Mouse (Mus musculus) CD4-positive helper T cell, adult 2 months (primary cell): Measurements from ENCODE around the gene Fdx1.
A peak's percentile ranks its signal among the peaks of the same experiment; 100 is the strongest.

ENCODE experiments used
- DNase-seq: peaks from one replicate; pipeline ENCODE4 v3.0.0-alpha.2; 2012; ENCODE audit warnings: low read depth, missing footprints, low spot score

The Fdx1 gene

DNA sequence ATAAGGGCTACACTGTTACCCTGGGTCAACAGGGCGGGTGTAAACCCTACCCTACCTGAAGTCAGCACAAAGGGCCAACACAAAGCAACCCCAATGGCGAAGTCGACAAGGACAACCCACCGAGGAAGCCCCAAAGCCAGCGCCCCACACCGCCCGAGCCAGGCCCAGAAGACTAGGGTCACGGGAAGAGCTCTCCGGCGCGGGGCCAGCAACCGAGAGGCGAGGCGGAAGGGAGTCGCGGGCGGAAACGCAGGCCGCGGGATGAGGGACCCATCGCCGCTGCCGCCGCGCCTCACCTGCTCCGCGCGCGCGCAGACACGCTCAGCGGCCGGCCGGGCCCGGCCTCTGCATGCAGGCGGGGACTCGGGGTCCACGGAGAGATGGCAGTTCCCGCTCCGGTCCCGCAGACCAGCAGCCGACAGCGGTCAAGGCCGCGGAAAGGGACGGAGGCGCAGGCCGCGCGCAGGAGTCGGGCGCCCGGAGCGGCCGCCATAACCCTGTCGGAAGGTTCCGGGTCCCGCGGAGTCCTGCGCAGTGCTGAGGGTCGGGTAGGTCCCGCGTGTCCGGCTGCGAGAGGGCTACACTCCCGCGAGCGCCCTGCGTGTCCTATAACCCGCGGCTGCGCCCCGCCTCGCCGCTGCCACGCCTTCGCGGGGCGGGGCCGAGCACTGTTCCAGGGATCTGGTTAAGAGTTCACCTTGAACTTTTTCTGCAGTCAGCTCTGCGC is at the start of gene Fdx1:
TSS of gene Fdx1 (minus strand) at position 582 of the 727 bp plus-strand sequence.
- DNase-seq: peak; percentile 68

DNA sequence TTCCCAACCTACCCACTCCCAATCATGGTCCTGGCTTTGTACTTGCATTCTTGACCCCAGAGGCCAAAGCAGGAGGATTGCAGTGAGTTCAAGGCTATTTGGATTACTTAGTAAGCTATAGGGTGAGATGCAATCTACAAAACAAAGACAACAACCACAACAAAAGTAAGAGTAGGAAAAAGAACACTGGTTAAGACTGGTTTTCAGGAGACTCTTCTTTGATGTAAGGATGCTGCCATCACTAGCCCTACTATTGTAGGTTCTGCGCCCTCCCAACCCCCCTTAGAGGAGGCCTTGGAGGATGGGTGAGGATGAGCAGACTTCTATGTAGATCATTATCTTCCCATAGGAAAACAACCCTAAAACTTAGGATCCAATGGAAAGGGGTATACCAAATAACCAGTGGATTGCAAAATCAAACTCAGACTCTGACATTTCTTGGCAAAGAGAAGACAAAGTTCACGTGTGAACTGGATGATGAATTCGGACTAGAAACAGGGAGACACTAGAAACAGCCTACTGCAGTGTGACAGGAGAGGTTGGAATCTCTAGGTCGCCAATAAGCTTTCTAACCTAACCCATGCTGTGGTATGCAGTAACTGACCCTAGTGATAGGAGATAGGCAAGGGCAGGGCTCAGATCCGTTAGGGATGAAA is 49.6 kb upstream of the Fdx1 start:
- no peak for DNase-seq

DNA sequence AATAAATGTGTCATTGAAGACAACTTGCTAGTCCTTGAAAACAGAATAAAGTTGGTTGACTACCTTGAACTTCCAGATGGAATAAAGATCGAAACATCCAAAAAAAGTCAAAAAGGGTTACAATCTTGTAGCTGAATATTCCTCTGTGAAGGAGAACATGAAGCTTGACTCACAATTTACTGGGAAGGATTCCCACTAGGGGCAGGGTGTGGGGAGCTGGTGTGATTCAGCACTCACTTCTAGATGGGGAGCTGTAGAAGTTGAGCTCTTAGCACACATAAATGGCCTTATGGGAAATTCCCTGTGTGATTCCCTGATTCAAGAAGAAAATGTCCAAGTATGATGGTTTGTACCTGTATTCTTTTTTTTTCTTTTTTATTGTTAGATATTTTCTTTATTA is 49.0 kb upstream of the Fdx1 start:
- no peak for DNase-seq

DNA sequence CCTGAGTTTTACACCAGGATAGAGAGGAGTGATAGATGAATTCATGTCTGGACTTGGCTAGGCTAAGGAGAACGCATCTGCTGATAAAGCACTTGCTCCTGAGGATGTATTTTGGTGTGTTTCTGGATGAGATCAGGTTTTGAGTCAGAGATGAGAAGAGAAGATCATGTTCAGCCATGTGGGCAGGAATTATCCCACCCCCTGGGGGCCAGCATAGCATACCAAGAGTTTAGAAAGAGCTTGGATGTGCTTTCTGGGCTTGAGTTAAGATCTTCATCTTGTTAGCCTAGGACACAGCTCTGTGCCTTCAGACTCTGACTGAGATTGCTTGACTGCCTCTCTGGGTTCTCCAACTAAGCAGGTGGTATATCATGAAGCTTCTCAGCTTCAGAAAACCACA is 45.2 kb upstream of the Fdx1 start:
- no peak for DNase-seq

GRCm38 (mm10) chr9:52007341-52007740 is 44.0 kb upstream of the Fdx1 start:
- no peak for DNase-seq

DNA sequence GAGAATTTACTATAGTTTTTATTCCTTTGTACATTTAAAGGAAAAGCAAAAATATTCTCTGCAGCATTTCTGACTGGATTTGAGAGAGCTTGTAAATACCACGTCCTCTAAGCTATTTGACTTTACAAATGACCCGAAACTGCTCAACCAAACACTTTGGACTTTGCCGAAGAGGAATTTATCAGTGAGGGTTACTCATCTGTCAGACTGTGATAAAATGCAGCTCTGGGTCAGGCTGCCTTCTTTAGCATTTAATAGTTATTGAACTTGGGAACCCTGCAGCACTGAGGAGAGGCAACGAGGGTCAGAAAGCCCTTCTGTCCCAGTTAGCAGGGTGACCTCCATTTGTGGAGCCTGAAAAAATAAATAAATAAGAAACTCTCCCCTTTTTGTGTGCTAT is 40.1 kb upstream of the Fdx1 start:
- DNase-seq: no peak

GRCm38 (mm10) chr9:51995331-51996099 is 32.2 kb upstream of the Fdx1 start:
- no peak for DNase-seq

DNA sequence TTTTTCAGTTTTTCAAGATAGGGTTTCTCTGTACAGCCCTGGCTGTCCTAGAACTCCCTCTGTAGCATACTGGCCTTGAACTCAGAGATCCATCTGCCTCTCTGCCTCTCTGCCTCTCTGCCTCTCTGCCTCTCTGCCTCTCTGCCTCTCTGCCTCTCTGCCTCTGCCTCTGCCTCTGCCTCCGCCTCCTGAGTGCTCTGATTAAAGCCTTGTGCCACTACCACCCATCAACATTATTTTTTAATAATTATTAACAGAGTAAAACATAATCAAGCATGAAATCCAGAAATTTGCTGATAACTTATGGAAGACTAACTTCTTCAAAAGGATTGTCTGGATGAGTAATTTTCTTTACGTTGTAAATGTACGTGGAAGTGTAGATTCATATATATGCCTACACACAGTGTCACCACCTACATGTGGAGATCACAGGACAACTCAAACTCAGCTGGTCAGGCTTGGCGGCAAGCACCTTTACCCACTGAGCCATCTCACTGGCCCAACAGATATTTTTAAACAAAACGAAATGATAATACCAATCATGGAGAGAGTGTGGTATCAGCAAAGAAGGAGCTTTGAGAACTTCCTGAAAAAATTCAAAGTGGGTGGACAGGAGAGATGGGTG is 31.4 kb upstream of the Fdx1 start:
- DNase-seq: no peak

DNA sequence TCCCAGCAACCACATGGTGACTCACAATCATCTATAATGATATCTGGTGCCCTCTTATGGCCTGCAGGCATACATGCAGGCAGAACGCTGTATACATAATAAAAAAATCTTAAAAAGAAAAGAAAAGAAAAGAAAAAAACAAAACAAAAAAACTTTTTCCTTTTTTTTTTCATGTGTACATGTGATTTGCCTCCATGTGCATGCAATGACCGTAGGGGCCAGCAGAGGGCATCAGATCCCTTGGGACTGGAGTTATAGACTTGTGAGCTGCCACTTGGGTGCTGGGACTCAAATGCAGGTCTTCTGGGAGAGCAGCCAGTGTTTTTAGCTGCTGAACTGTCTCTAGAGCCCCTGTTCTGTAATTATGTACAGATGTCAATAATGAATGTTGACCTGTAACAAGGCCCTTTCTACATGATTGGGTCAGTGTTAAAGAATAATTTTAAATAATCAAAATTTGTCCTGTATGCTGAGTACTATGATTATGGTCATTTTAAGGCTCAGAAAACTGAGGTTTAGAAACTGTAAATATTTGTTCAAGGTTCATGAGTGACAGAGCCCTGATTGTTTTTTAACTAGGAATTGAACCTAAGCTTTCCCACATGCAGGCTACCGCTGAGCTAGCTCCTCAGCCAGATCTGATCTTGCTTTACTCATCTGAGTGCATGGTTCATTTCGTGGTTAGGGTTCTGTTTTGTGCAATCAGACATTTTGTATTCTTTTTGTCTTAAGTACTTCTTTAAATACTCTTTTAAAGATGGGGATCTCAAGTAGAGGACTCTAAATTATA is 30.3 kb upstream of the Fdx1 start:
- peak; percentile 38 for DNase-seq

- no peak for DNase-seq
These were observed 28.0 kb upstream of the Fdx1 start for GRCm38 (mm10) chr9:51991241-51991876.

- peak; percentile 42 for DNase-seq
These were observed 27.5 kb upstream of the Fdx1 start for GRCm38 (mm10) chr9:51990828-51991227.

DNA sequence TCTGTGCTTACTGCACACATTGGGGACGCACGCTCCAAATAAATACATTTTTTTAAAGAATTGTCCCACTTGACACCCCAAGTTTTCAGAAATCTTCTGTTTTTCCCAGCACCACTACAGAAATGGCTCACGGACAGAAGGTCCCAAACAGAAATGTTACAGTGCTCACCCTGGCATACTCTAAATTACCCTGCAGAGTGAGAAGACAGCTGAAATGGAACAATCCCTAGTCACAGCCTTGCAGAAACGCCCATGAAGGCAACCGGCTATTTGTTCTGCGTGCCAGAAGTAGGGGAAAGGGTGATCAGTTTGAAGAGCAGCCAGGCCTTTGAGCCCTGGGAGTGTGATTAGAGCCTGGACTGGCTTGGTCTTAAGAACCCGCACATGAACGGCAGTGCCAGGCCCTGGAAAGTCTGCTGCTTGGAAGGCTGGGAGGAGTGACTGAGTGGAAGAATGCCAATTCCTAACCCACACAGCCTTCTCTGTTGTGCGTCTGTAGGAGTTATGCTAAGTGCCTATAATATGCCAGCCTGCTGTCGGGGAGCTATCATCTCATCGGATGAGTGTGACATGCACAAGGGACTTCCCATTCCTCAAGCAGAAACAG is 22.2 kb upstream of the Fdx1 start:
- no peak for DNase-seq

GRCm38 (mm10) chr9:51981131-51981530 is 17.8 kb upstream of the Fdx1 start:
- no peak for DNase-seq

DNA sequence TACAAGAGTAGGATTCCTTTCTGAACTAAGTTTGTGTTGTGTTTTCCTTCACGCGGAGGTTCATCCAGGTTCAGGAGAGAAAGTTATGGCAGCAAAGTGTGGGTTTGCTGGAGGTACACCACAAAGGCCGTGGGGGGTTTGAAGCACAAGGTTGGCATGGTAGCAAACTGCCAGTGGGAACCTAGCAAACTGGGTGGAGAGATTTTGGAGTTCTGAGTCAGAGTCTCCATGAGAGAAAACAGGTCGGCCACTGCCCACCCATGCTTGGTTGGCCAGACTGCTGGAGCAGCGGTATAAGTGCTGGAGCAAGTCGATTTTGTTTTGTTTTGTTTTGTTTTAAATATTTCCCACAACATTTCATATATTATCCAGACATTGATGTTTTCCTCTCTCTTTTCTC is 15.9 kb upstream of the Fdx1 start:
- DNase-seq: no peak

GRCm38 (mm10) chr9:51978545-51979259 is 15.3 kb upstream of the Fdx1 start:
- DNase-seq: peak; percentile 22

- peak; percentile 71 for DNase-seq
These were observed 14.2 kb upstream of the Fdx1 start for GRCm38 (mm10) chr9:51977439-51978000.

- no peak for DNase-seq
These were observed 11.5 kb upstream of the Fdx1 start for GRCm38 (mm10) chr9:51974871-51975270.

DNA sequence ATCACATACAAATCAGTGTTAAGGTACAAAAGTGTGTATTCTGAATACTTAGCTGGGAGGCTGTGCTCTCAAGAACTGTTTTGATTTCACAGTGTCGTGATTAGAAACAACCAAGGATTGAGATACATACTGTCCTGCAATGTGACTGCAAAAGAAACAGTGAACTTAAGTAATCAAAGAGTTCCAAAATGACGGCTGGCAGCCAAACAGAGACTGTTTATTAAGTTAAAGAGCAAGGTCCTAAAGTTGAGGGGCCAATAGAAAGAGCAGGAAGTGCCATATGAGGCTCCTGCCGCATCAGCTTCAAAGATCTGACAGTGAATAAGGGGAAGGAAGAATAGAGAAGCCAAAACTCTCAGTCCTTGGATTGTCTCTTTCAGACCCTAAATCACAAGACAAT is 10.5 kb upstream of the Fdx1 start:
- DNase-seq: no peak

DNA sequence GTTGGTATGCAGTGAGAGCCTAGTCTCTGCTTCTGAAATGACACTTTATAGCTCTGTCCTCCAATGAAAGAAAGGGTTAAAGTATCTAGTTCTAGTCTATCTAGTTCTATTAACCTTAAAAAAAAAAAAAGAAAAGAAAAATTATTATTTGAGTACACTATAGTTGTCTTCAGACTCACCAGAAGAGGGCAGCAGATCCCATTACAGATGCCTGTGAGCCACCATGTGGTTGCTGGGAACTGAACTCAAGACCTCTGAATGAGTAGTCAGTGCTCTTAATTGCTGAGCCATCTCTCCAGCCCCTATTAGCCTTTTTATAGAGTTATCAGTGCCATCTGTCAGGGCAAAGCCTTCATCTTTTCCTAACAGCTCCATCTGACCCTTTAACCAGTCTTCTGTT is 3.0 kb upstream of the Fdx1 start:
- peak; percentile 40 for DNase-seq
